Mouse (Mus musculus): ENCODE measurements around the gene Slc22a14. TPM values are rescaled to one million over a fixed set of nuclear protein-coding genes. Genes with fewer than 3 reads are reported as not detected.

The Slc22a14 gene
- total and polyA plus RNA-seq, 3 experiments = not detected

DNA sequence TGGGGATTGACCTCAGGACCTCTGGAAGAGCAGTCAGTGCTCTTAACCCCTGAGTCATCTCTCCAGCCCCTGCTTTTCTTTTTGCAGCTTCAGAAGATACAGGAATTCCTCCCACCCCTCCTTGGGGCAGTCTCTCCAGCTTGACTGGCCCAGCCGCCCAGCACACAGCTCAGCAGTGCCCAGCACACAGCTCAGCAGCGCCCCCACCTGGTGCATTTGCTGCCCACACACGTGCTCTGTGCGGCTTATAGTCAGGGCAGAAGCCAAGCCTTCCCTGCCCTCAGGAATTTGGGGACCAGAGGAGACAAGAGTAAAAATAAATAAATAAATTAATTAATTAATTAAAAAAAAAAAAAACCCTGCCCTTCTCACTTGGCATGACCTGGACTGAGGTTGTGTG, 13.3 kb downstream of the Slc22a14 start:
- no peaks in the 10 kb centered on the region for H3K9me3 ChIP-seq (replicated peaks; ENCODE audit: insufficient read depth, low read length)
- TF ChIP-seq ZC3H11A (IDR thresholded peaks at IDR 0.05; ENCODE audit: low read depth, low read length) = peak; percentile 67
- peak; percentile 65 for TF ChIP-seq BHLHE40 (IDR thresholded peaks at IDR 0.05; ENCODE audit: borderline replicate concordance, low read depth, low read length)
- no peak for TF ChIP-seq UBTF (IDR thresholded peaks at IDR 0.05; ENCODE audit: borderline replicate concordance, insufficient read depth, low read depth, low read length)
- no peak for TF ChIP-seq NELFE (IDR thresholded peaks at IDR 0.05; ENCODE audit: low read depth, low read length)
- no peak for TF ChIP-seq MAZ (IDR thresholded peaks at IDR 0.05; ENCODE audit: low read depth, low read length)
- no peak for TF ChIP-seq SIN3A (IDR thresholded peaks at IDR 0.05; ENCODE audit: low read length)
- no peak for TF ChIP-seq TCF12 (IDR thresholded peaks at IDR 0.05; ENCODE audit: low read depth, low read length)
- TF ChIP-seq MYC (IDR thresholded peaks at IDR 0.05; ENCODE audit: low read depth, low read length) = peak; percentile 83
- TF ChIP-seq POLR2AphosphoS5 (IDR thresholded peaks at IDR 0.05; ENCODE audit: borderline replicate concordance, low read depth, low read length) = no peak
- TF ChIP-seq MAX (IDR thresholded peaks at IDR 0.05; ENCODE audit: low read length) = peak; percentile 82
- TF ChIP-seq TBP (IDR thresholded peaks at IDR 0.05; ENCODE audit: low read depth, low read length) = no peak
- no peak for TF ChIP-seq ELF1 (IDR thresholded peaks at IDR 0.05; ENCODE audit: low read depth, low read length)
- TF ChIP-seq MYB (IDR thresholded peaks at IDR 0.05; ENCODE audit: low read depth, low read length) = no peak
- no peak for TF ChIP-seq CHD1 (IDR thresholded peaks at IDR 0.05; ENCODE audit: low read depth, low read length)
- peak; percentile 78 for TF ChIP-seq RAD21 (IDR thresholded peaks at IDR 0.05; ENCODE audit: low read depth, low read length)
- TF ChIP-seq CHD2 (IDR thresholded peaks at IDR 0.05; ENCODE audit: low read length) = no peak
- TF ChIP-seq CTCF (IDR thresholded peaks at IDR 0.05 in 2 of 3, conservative IDR thresholded peaks at IDR 0.05 in 1 of 3; ENCODE audit: control insufficient read depth in 1 of 3, insufficient read depth in 1 of 3, low read depth in 2 of 3, low read length in 3 of 3, poor library complexity in 1 of 3, severe bottlenecking in 1 of 3) = peak; percentile 63 to 95 (median 82)
- TF ChIP-seq MXI1 (IDR thresholded peaks at IDR 0.05; ENCODE audit: low read depth, low read length) = peak; percentile 76
- no peak for TF ChIP-seq GATA1 (IDR thresholded peaks at IDR 0.05; ENCODE audit: low read depth, low read length)
- peak; percentile 61 for TF ChIP-seq USF1 (IDR thresholded peaks at IDR 0.05; ENCODE audit: low read depth, low read length)
- peak; percentile 78 for TF ChIP-seq SMC3 (IDR thresholded peaks at IDR 0.05; ENCODE audit: low read depth, low read length)
- no peak for TF ChIP-seq GABPA (IDR thresholded peaks at IDR 0.05; ENCODE audit: low read depth, low read length)
- TF ChIP-seq ZNF384 (IDR thresholded peaks at IDR 0.05; ENCODE audit: low read depth, low read length) = no peak
- no peak for TF ChIP-seq NRF1 (IDR thresholded peaks at IDR 0.05; ENCODE audit: insufficient read depth, low read depth, low read length, poor library complexity, severe bottlenecking)
- no peak for TF ChIP-seq ZKSCAN1 (IDR thresholded peaks at IDR 0.05; ENCODE audit: low read depth, low read length)
- no peak for TF ChIP-seq POLR2AphosphoS2 (IDR thresholded peaks at IDR 0.05; ENCODE audit: low read length)
- no peak for TF ChIP-seq MAFK (IDR thresholded peaks at IDR 0.05; ENCODE audit: borderline replicate concordance, low read depth, low read length)
- TF ChIP-seq JUND (IDR thresholded peaks at IDR 0.05; ENCODE audit: low read depth, low read length) = no peak
- no peak for TF ChIP-seq HCFC1 (IDR thresholded peaks at IDR 0.05; ENCODE audit: low read depth, low read length)
- no peak for TF ChIP-seq POLR2A (IDR thresholded peaks at IDR 0.05; ENCODE audit: control insufficient read depth in 1 of 2, insufficient read depth in 1 of 2, low read depth in 1 of 2, low read length in 2 of 2, poor library complexity in 1 of 2)
- no peak for TF ChIP-seq EP300 (IDR thresholded peaks at IDR 0.05; ENCODE audit: low read depth in 1 of 2, low read length in 2 of 2)
- TF ChIP-seq ZMIZ1 (IDR thresholded peaks at IDR 0.05; ENCODE audit: low read depth, low read length) = no peak
- no peak for TF ChIP-seq TAL1 (IDR thresholded peaks at IDR 0.05; ENCODE audit: low read length)
- peak; percentile 76 for DNase-seq (ENCODE audit: low read depth, low spot score)
- H3K36me3 ChIP-seq (ENCODE audit: control insufficient read depth in 1 of 2, insufficient read depth in 2 of 2, low read length in 2 of 2) = no peaks in the 10 kb centered on the region
- H3K9ac ChIP-seq (ENCODE audit: control insufficient read depth, low read depth, low read length, poor library complexity, severe bottlenecking) = no peak overlapping the region
- 0 out of 4 replicates have a peak, but pooled peaks cover 0 to under 1% of the 10 kb centered on the region in 2 experiments for H3K4me1 ChIP-seq (ENCODE audit: control insufficient read depth in 1 of 2, insufficient read depth in 2 of 2, low read length in 2 of 2)
- H3K27ac ChIP-seq (ENCODE audit: control insufficient read depth, low read depth, low read length) = no peak overlapping the region
- H3K4me3 ChIP-seq (ENCODE audit: control insufficient read depth in 1 of 2, insufficient read depth in 1 of 2, low read depth in 2 of 2, low read length in 2 of 2) = no peak overlapping the region
- no peaks in the 10 kb centered on the region for H3K27me3 ChIP-seq (ENCODE audit: control insufficient read depth in 1 of 2, insufficient read depth in 2 of 2, low read length in 2 of 2)
- H3K79me2 ChIP-seq (ENCODE audit: control insufficient read depth, insufficient read depth, low read length, poor library complexity) = no peaks in the 10 kb centered on the region
